Mouse (Mus musculus) neural tube, embryonic 11.5 days (tissue): ENCODE data around the gene Kcnq1. TPM values are rescaled to one million over a fixed set of nuclear protein-coding genes. Genes with fewer than 3 reads are reported as not detected.

Experiments used
- ATAC-seq: fragments of 200-750 bp; cut with Nextera tagmentation; 2 replicates; pipeline ENCODE4 v1.8.0; 2017; ENCODE audit warnings: moderate number of reproducible peaks, mild to moderate bottlenecking, moderate TSS enrichment, moderate library complexity; ENCODE audit not compliant: insufficient read depth, low FRiP score, low TSS enrichment
- DNase-seq: peaks from one replicate; pipeline ENCODE4 v3.0.0-alpha.2; 2015; ENCODE audit warnings: low spot score
- H3K27ac ChIP-seq: fragments of 300-500 bp; sonication (generic); 2 replicates; pipeline ENCODE4 v1.5.1; 2014; ENCODE audit warnings: low read depth, mild to moderate bottlenecking, low read length
- H3K27me3 ChIP-seq: fragments of 300-500 bp; sonication (generic); 2 replicates; pipeline ENCODE4 v1.6.1; 2014; ENCODE audit warnings: mild to moderate bottlenecking, low read length, mixed read lengths; ENCODE audit not compliant: control insufficient read depth, insufficient read depth
- H3K36me3 ChIP-seq: fragments of 300-500 bp; sonication (generic); 2 replicates; pipeline ENCODE4 v1.6.1; 2014; ENCODE audit warnings: mild to moderate bottlenecking, low read length, moderate library complexity, mixed read lengths; ENCODE audit not compliant: control insufficient read depth, insufficient read depth
- H3K4me1 ChIP-seq: fragments of 300-500 bp; sonication (generic); 2 replicates; pipeline ENCODE4 v1.6.1; 2014; ENCODE audit warnings: low read length, mixed read lengths; ENCODE audit not compliant: control insufficient read depth, insufficient read depth
- H3K4me2 ChIP-seq: fragments of 300-500 bp; sonication (generic); 2 replicates; pipeline ENCODE4 v1.6.1; 2014; ENCODE audit warnings: low read depth, mild to moderate bottlenecking, moderate library complexity
- H3K4me3 ChIP-seq: fragments of 300-500 bp; sonication (generic); 2 replicates; pipeline ENCODE4 v1.5.1; 2014; ENCODE audit warnings: low read depth, low read length
- H3K9ac ChIP-seq: fragments of 300-500 bp; sonication (generic); 2 replicates; pipeline ENCODE4 v1.6.1; 2014; ENCODE audit warnings: mild to moderate bottlenecking, low read length
- H3K9me3 ChIP-seq: fragments of 300-500 bp; sonication (generic); 2 replicates; pipeline ENCODE4 v1.6.1; 2016; ENCODE audit warnings: low read length; ENCODE audit not compliant: control insufficient read depth
- WGBS: fragments of 180-500 bp; shearing (Covaris S2); extraction: QIAGEN DNeasy Blood & Tissue Kit; methylation state at CpG from one replicate; pipeline ENCODE4 v1.1.7; 2014; 5-methylcytosine and 5-hydroxymethylcytosine counted together
- polyA plus RNA-seq: library from polyadenylated mRNA; unstranded; fragments of >200 nt; fragmentation: Nextera tagmentation; extraction: Ambion mirVana; gene quantifications from 2 replicates; pipeline ENCODE4 v1.2.1, GENCODE M21; 2014

Gene Kcnq1
- polyA plus RNA-seq, 1 experiment from 2014 or later: 1.7 TPM

DNA sequence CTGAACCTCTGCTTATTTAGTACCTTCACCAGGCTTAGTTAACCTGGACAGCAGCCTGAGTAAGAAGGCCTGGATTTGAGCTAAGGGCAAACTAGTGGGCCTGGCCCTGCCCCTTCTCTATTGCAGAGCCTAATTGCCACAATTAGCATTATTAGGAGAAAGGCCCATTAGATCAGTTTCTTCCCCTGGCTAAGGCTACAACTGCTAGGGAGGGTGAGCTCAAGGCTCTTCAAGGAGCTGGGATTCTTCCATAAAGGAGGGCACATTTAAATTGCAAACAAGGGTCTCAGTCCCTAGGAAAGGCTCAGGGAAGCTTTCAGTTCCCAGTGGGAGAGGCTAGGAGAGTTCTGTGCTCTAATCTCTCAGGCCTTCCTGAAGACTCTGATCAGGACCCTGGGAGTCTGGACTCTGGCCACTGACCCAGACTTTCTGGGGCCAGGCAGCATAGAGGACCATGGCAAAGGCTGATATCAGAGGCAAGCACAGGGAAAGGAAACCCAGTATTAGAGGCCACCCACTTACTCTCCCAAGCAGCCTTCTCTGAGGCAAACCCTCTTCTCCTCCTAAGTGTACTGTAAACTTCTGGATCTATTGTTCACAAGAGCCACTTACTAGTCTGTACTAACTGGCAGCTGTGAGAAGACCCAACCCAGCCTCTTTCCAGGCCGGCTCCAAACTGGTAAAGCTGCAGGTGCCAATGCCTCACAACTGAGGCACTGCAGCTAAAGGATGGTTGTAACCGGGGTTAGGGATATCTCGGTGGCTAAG, 183.1 kb downstream of the Kcnq1 start:
- 0 out of 2 replicates have a peak, but pooled peaks cover 2% of the 10 kb centered on the region for H3K36me3 ChIP-seq
- no peaks in the 10 kb centered on the region for H3K27me3 ChIP-seq
- peaks cover 4% of the 10 kb centered on the region; the same call in 1 of the 2 replicates for H3K4me1 ChIP-seq
- ATAC-seq (no peak), DNase-seq (no peak)
- H3K4me2 ChIP-seq: no peak overlapping the region
- whole genome bisulfite sequencing: 47% methylated on average over 3 of the region's 3 CpGs
- no peak overlapping the region for H3K27ac ChIP-seq
- no peak overlapping the region for H3K4me3 ChIP-seq
- H3K9me3 ChIP-seq: no peaks in the 10 kb centered on the region
- H3K9ac ChIP-seq: no peak overlapping the region

DNA sequence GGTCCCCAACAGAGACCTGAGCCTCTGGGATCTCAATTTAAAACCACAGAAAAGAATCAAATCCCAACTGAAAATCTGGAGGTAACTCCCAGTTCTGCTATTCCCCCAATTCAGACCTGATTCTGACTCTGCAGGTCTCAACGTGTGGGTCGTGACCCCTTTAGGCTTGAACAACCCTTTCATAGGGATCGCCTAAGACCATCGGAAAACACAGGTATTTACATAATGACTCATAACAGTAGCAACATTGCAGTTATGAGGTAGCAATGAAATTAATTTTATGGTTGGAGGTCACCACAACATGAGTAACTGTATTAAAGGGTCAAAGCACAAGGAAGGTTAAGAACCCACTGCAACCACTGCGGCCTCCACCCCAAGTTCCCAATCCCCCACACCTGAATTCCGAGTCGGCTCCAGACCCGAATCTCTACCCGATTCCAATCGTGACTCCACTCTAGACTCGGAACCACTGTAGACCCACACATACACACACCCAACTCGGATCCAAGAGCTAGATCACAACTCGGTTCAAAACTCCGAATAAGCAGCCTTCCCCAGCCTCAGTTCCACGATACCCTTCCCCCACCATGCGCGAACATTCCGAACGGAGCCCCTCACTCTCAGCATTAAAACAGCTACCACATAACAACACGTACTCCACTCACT, 188.7 kb downstream of the Kcnq1 start:
- Histone ChIP-seq H3K4me1 (peaks cover under 1% of the 10 kb centered on the region), H3K4me3 (peak overlapping the region; percentile 43), H3K27me3 (no peaks in the 10 kb centered on the region), H3K9ac (peak overlapping the region; percentile 58), H3K9me3 (no peaks in the 10 kb centered on the region), H3K4me2 (peak overlapping the region; percentile 68), H3K36me3 (no peaks in the 10 kb centered on the region), H3K27ac (no peak overlapping the region)
- DNase-seq (no peak), ATAC-seq (no peak)
- 50% methylated on average over 20 of the region's 20 CpGs for WGBS

DNA sequence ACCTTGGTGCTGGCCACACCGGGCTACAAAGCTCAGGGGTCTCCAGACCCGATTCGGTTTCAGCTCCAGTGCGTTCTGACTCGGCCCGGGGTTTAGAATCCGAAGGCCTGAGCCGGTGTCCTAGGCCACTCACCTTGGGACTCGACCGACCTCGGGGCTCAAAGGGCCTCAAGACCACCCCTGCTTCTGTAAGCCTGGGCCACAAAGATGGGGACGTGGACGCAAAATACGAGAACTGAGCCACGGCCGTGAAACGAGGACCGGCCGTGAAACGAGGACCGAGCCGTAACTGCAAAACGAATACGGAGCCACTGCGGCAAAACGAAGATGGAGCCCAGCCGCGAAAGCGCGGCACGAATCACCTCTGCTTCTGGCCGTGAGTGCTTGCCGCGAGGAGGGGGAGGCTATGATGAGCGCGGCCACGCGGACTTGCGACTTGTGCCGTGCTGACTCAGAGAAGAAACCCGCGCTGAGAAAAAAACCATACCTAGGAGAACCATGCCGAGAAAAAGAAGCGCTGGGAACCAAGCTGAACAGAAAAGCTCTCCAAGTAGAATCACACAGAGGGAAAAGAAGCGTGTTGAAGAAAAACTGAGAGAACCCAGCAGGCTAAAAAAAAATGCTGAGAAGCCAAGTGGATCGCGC, 189.3 kb downstream of the Kcnq1 start:
- ATAC-seq (no peak), DNase-seq (peak; percentile 36)
- Histone ChIP-seq H3K27me3 (no peaks in the 10 kb centered on the region), H3K9me3 (no peaks in the 10 kb centered on the region), H3K4me1 (peaks cover 6% of the 10 kb centered on the region), H3K36me3 (no peaks in the 10 kb centered on the region), H3K9ac (peak overlapping the region; percentile 58), H3K27ac (peak overlapping the region; percentile 47; the same call in 1 of the 2 replicates), H3K4me2 (peak overlapping the region; percentile 68), H3K4me3 (peak overlapping the region; percentile 43)
- 45% methylated on average over 47 of the region's 47 CpGs for WGBS

DNA sequence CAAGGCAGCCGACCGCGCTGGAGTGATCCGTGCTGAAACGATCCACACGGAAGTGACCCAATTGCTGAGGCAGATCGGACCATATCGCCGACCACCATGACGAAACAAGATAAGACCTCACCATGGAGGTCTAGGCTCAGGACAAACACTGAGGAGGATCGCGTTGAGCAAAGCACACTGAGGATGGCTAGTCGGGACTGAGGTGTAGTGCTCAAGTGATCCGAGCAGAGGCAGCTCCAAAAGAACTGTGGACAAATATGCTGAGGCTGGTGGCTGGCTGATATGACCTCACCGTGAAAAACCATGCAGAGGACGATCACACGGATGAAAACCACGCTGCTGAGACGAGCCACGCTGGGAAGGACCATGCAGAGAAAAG, 189.8 kb downstream of the Kcnq1 start:
- ATAC-seq: peak; percentile 33
- H3K9me3 ChIP-seq: no peaks in the 10 kb centered on the region
- WGBS: 45% methylated on average over 20 of the region's 20 CpGs
- peak overlapping the region; percentile 43 for H3K4me3 ChIP-seq
- no peaks in the 10 kb centered on the region for H3K27me3 ChIP-seq
- peaks cover 6% of the 10 kb centered on the region for H3K4me1 ChIP-seq
- peak overlapping the region; percentile 47; the same call in 1 of the 2 replicates for H3K27ac ChIP-seq
- H3K36me3 ChIP-seq: no peaks in the 10 kb centered on the region
- peak overlapping the region; percentile 58 for H3K9ac ChIP-seq
- DNase-seq: peak; percentile 38
- H3K4me2 ChIP-seq: peak overlapping the region; percentile 68

DNA sequence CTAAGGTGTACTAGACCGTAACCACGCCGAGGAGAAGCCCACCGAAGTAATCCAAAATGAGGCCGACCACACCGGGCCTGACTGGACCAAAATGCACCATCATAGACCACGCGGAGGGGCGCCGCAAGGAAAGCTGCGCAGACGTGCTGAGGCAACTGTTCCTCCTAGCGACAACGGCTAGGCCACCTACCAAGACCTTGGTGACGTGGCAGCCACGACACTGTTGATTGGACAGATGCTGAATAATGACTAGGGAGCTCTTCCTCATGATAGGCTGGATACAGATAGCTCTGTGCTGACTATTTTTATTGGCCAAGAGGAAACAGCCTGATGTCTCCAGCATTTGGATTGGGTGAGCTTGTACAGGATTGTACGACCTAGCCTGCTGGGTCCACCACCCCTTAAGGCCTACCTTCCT, 190.2 kb downstream of the Kcnq1 start:
- no peaks in the 10 kb centered on the region for H3K36me3 ChIP-seq
- no peaks in the 10 kb centered on the region for H3K27me3 ChIP-seq
- peak overlapping the region; percentile 43 for H3K4me3 ChIP-seq
- H3K27ac ChIP-seq: peak overlapping the region; percentile 47; the same call in 1 of the 2 replicates
- peak; percentile 89 for DNase-seq
- WGBS: 39% methylated on average over 17 of the region's 17 CpGs
- H3K9me3 ChIP-seq: no peaks in the 10 kb centered on the region
- peak; percentile 98 for ATAC-seq
- H3K4me2 ChIP-seq: peak overlapping the region; percentile 68
- H3K9ac ChIP-seq: peak overlapping the region; percentile 58
- H3K4me1 ChIP-seq: peaks cover 6% of the 10 kb centered on the region

DNA sequence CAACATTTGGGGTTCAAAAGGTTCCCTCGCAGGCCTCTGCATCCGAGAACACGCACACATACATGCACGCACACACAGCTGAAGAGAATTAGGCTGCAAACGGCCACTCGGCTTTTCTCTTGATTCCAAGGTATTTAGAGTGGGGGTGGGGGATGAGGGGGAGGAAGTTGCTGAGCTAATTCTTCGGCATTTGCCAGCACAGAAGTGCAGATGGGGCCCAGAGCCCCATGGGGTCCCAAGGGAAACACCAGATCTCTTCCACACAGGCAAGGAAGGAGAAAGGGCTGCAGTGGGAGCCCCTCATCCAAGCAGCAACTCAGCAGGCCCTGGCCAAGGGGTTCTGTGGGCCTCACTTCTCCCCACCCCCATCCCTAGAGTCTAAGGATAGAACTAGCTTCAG, 193.9 kb downstream of the Kcnq1 start:
- ATAC-seq: no peak
- no peak overlapping the region for H3K9ac ChIP-seq
- peaks cover 10% of the 10 kb centered on the region for H3K4me1 ChIP-seq
- no peaks in the 10 kb centered on the region for H3K9me3 ChIP-seq
- H3K4me3 ChIP-seq: no peak overlapping the region
- H3K27ac ChIP-seq: no peak overlapping the region
- H3K36me3 ChIP-seq: no peaks in the 10 kb centered on the region
- no peak for DNase-seq
- 58% methylated on average over 7 of the region's 7 CpGs for WGBS
- no peaks in the 10 kb centered on the region for H3K27me3 ChIP-seq
- no peak overlapping the region for H3K4me2 ChIP-seq

DNA sequence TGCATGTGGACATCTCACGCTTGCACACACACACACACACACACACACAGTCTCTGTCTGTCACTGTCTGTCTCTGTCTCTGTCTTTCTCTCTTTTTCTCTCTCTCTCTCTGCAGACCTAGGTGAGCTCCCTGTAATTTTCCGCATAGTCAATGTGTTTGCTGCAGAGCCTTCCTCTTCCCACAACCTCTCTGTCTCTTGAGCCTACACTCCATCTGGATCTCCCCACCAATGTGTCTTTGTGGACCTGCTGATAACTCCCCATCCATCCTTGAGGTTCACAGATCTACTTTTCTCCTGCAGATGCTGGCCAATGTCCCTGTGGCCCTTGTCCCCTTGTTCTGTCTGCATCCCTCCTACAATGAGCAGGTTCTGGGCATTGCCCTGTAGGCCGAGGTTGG, 194.5 kb downstream of the Kcnq1 start:
- Histone ChIP-seq H3K9me3 (no peaks in the 10 kb centered on the region), H3K27ac (no peak overlapping the region), H3K36me3 (no peaks in the 10 kb centered on the region), H3K4me3 (no peak overlapping the region), H3K9ac (no peak overlapping the region), H3K4me1 (peaks cover 14% of the 10 kb centered on the region), H3K4me2 (no peak overlapping the region), H3K27me3 (no peaks in the 10 kb centered on the region)
- WGBS: 81% methylated on average over 3 of the region's 3 CpGs
- DNase-seq (no peak), ATAC-seq (no peak)

DNA sequence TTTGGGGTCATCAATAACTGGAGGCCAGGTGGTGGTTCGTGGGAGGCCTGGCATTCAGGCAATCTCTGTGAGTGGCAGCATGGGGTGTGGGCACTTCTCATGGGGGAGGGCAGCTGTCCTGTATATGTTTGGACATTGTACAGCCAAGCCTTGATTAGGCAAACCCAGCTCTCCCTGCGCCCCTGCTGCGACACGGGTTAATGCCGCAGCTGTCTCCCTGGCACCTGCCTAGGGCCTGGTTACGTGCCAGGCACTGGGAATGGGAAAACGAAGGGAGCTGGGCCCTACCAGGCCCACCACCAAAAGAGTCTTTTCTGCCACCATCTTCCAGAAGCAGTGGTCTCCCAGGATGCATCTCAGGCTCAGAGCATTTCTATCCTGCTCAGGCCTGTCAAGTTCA, 196.0 kb downstream of the Kcnq1 start:
- H3K4me3 ChIP-seq: no peak overlapping the region
- no peak for DNase-seq
- H3K4me2 ChIP-seq: no peak overlapping the region
- no peaks in the 10 kb centered on the region for H3K9me3 ChIP-seq
- no peak for ATAC-seq
- H3K27ac ChIP-seq: no peak overlapping the region
- no peak overlapping the region for H3K9ac ChIP-seq
- WGBS: 88% methylated on average over 7 of the region's 7 CpGs
- peaks cover 18% of the 10 kb centered on the region for H3K4me1 ChIP-seq
- H3K27me3 ChIP-seq: no peaks in the 10 kb centered on the region
- H3K36me3 ChIP-seq: no peaks in the 10 kb centered on the region
